Mouse (Mus musculus) ES-Bruce4 (cell line): ENCODE measurements at regions not wholly inside any gene's neighbourhood (a gene's known extent, or its start where the extent isn't known, plus 50 kb on each side); places are given as distances from the start of the nearest gene placed in this dataset.

Experiments
- H3K27ac ChIP-seq: 2 replicates; pipeline ENCODE4 v1.5.1; 2012; ENCODE audit warnings: low read length, inconsistent platforms; ENCODE audit not compliant: insufficient read depth
- H3K27me3 ChIP-seq: 2 replicates; pipeline ENCODE4 v1.6.1; 2012; ENCODE audit warnings: mild to moderate bottlenecking, low read length, inconsistent platforms; ENCODE audit not compliant: control insufficient read depth, poor library complexity, insufficient read depth, severe bottlenecking
- H3K36me3 ChIP-seq: 2 replicates; pipeline ENCODE4 v1.6.1; 2012; ENCODE audit warnings: inconsistent platforms, mild to moderate bottlenecking, low read length, moderate library complexity; ENCODE audit not compliant: control insufficient read depth, poor library complexity, insufficient read depth, severe bottlenecking
- H3K4me1 ChIP-seq: one replicate; pipeline ENCODE4 v1.8.1; 2011; ENCODE audit warnings: low read length; ENCODE audit not compliant: control insufficient read depth, insufficient read depth
- H3K4me3 ChIP-seq: 2 replicates; pipeline ENCODE4 v1.5.1; 2011; ENCODE audit warnings: low read depth, mild to moderate bottlenecking, low read length
- H3K9ac ChIP-seq: 2 replicates; pipeline ENCODE4 v1.6.1; 2012; ENCODE audit warnings: low read depth, mild to moderate bottlenecking, inconsistent platforms; ENCODE audit not compliant: poor library complexity, severe bottlenecking
- H3K9me3 ChIP-seq: replicated peaks from 2 replicates; pipeline ENCODE4 v1.6.1; 2012; ENCODE audit warnings: mild to moderate bottlenecking, low read length, inconsistent platforms; ENCODE audit not compliant: control insufficient read depth, poor library complexity, insufficient read depth, severe bottlenecking
- CTCF ChIP-seq: IDR thresholded peaks from one replicate; pipeline ENCODE4 v1.8.1; 2011; ENCODE audit warnings: low read depth, low read length
- EP300 ChIP-seq: IDR thresholded peaks from 2 replicates; pipeline ENCODE4 v1.6.1; 2011; ENCODE audit warnings: low read depth, low read length; ENCODE audit not compliant: insufficient read depth
- POLR2A ChIP-seq: IDR thresholded peaks from one replicate; pipeline ENCODE4 v1.8.1; 2011; ENCODE audit warnings: low read length; ENCODE audit not compliant: insufficient read depth

DNA sequence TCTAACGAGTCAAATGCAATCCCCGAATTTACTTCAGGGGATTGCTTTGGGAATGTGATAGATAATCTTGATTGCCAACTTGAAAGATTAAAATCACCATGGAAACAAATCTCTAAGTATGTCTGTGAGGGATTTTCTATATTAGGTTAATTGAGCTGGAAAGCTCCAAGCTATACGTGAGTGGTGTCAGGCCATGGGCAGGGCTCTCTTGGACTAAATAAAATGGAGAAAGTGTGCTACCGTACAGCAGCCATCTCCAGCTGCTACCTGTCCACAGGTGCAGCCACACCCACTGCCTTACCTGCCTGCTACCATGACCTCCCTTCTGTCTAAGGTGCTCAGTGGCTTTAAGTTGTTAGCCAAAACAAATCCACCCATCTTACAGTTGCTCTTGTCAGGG is 345.0 kb upstream of the Sphkap start:
- Histone ChIP-seq H3K36me3 (no peaks in the 10 kb centered on the region), H3K4me1 (no peaks in the 10 kb centered on the region), H3K27ac (no peak overlapping the region), H3K9ac (no peak overlapping the region), H3K27me3 (no peaks in the 10 kb centered on the region), H3K4me3 (no peak overlapping the region), H3K9me3 (no peaks in the 10 kb centered on the region)
- TF ChIP-seq CTCF: no peak
- TF ChIP-seq POLR2A: no peak
- no peak for TF ChIP-seq EP300

DNA sequence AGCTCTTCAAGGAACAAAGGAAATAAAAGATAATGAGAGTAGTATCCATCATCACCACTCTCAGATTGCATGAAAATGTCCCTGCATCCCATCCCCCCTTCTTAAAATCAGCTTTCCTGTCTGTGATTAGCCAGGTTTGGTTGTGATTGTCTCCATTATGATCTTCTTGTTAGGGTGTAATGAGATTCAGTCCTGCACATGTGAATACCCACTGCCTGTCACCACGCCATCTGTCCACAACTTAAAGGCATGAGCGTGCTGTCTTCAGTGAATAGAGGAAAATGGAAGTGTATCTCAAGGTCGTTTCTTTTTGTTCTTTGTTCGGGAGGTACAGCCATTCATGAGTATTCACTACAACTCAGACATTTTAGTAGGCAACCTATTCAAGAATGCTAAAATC is 341.0 kb upstream of the Sphkap start:
- Histone ChIP-seq H3K4me3 (no peak overlapping the region), H3K9ac (no peak overlapping the region), H3K9me3 (no peaks in the 10 kb centered on the region), H3K27me3 (no peaks in the 10 kb centered on the region), H3K4me1 (no peaks in the 10 kb centered on the region), H3K27ac (no peak overlapping the region), H3K36me3 (no peaks in the 10 kb centered on the region)
- TF ChIP-seq EP300: no peak
- no peak for TF ChIP-seq POLR2A
- no peak for TF ChIP-seq CTCF

DNA sequence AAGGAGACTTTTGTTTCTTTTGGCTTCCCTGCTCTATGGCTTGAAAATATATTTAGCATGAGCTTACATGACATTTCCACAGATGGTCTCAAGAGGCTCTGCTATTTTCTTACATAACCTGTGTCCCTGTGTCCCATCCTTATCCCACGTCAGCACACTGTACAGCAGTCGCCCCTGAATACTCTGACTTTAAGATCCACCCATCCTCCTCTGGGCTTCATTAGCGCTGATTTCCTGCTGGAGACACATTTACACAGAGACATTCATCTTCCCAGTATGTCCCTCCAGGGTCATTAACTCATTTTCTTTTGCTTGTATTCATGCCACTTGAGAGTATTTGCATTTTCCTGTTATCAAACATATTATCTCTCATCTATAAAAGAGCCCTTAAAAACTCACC is 340.1 kb upstream of the Sphkap start:
- H3K9ac ChIP-seq: no peak overlapping the region
- H3K36me3 ChIP-seq: no peaks in the 10 kb centered on the region
- TF ChIP-seq POLR2A (no peak), EP300 (no peak), CTCF (no peak)
- H3K27ac ChIP-seq: no peak overlapping the region
- H3K27me3 ChIP-seq: no peaks in the 10 kb centered on the region
- no peaks in the 10 kb centered on the region for H3K4me1 ChIP-seq
- H3K9me3 ChIP-seq: no peaks in the 10 kb centered on the region
- no peak overlapping the region for H3K4me3 ChIP-seq

DNA sequence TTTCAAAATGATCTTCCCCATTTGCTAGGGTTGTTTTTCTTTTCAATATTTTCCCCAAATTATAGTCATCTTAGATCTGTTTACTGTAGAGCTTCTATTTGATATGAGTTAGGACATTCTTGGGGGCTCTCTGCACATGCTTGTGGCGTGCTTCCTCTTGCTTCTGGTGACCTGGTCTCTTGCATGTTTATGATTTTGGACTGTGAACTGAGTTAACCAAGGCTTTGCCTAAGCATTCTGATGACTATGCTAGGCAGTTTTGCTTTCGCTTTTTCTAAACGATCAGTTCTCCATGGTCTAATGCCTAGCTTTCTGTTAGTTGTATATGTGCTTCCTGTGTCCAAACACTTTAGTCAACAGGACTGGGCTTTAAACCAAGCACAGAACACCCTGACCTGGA is 339.4 kb upstream of the Sphkap start:
- Histone ChIP-seq H3K9ac (no peak overlapping the region), H3K27ac (no peak overlapping the region), H3K27me3 (no peaks in the 10 kb centered on the region), H3K9me3 (no peaks in the 10 kb centered on the region), H3K36me3 (no peaks in the 10 kb centered on the region), H3K4me1 (no peaks in the 10 kb centered on the region), H3K4me3 (no peak overlapping the region)
- TF ChIP-seq POLR2A: no peak
- TF ChIP-seq CTCF: no peak
- TF ChIP-seq EP300: no peak

DNA sequence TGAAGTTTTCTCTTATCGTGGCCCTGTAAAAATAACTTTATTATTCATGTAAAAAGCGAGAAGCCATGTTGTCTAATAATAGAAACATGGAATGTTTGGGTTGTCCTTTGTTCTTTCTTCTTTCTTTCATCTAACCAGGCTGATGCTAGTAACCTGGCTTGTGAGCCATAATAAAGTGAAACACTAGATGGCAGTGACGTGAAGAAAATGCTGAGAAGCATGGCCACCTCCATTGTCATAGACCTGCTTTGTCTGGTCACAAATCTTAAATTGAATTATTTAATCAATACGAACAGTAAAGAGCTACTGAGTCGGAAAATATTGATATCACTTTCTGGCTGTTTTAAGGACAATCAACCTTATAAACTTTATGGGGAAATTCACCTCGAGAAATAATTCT is 338.0 kb upstream of the Sphkap start:
- TF ChIP-seq EP300 (no peak), POLR2A (no peak)
- H3K4me3 ChIP-seq: no peak overlapping the region
- no peaks in the 10 kb centered on the region for H3K36me3 ChIP-seq
- H3K27me3 ChIP-seq: no peaks in the 10 kb centered on the region
- H3K27ac ChIP-seq: no peak overlapping the region
- H3K9ac ChIP-seq: no peak overlapping the region
- no peaks in the 10 kb centered on the region for H3K9me3 ChIP-seq
- no peaks in the 10 kb centered on the region for H3K4me1 ChIP-seq

DNA sequence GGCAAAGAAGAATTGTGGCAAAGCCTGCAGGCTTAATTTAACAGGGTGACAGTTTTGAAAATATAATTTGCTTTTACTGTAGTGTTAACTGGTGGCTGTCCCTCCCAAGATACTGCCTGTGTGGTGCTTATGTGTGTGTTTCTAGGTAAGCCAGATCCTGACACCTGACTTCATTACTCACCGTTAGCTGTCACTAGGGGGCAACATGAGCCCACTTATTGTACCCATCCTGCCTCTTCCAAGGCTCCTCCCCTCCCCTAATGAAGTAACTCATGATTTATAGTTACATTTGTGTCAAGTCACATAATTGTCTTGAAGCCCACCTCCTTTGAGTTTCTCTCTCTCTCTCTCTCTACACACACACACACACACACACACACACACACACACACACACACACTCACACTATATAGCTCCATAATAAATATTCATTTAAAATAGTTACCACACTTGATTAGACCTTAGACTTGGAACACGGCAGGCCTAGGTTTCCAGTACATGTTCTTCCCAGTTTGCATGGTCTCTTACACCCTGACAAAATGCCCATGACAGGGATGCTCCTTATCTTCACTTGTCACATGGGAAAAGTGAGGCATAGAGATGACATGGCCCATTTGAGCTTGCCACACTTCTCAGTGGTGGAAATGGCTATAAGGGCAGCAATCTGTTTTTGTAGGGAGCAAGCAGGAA is 328.6 kb upstream of the Sphkap start:
- peak; percentile 43 for TF ChIP-seq CTCF
- TF ChIP-seq POLR2A: no peak
- Histone ChIP-seq H3K9me3 (no peaks in the 10 kb centered on the region), H3K4me3 (no peak overlapping the region), H3K4me1 (no peaks in the 10 kb centered on the region), H3K36me3 (no peaks in the 10 kb centered on the region), H3K27ac (no peak overlapping the region), H3K9ac (no peak overlapping the region), H3K27me3 (no peaks in the 10 kb centered on the region)

DNA sequence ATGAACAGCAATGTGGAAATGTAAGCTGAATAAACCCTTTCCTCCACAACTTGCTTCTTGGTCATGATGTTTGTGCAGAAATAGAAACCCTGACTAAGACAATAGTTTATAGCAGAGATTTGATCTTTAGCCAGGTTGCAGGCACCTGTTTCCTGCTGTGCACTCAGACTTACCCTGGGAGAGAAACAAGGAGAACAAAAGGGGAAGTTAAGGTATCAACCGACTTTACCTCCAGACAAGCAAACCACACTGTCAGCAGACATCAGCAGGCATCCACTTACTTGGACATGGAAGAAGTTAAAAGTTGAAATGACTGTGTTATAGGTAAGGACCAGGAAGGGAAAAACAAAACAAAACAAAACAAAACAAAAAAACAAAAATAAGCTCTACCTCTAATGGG is 323.7 kb upstream of the Sphkap start:
- Histone ChIP-seq H3K9me3 (no peaks in the 10 kb centered on the region), H3K27ac (no peak overlapping the region), H3K9ac (no peak overlapping the region), H3K4me1 (no peaks in the 10 kb centered on the region), H3K36me3 (no peaks in the 10 kb centered on the region), H3K4me3 (no peak overlapping the region), H3K27me3 (no peaks in the 10 kb centered on the region)
- TF ChIP-seq CTCF (no peak), POLR2A (no peak), EP300 (no peak)
